In the genomic region with DNA sequence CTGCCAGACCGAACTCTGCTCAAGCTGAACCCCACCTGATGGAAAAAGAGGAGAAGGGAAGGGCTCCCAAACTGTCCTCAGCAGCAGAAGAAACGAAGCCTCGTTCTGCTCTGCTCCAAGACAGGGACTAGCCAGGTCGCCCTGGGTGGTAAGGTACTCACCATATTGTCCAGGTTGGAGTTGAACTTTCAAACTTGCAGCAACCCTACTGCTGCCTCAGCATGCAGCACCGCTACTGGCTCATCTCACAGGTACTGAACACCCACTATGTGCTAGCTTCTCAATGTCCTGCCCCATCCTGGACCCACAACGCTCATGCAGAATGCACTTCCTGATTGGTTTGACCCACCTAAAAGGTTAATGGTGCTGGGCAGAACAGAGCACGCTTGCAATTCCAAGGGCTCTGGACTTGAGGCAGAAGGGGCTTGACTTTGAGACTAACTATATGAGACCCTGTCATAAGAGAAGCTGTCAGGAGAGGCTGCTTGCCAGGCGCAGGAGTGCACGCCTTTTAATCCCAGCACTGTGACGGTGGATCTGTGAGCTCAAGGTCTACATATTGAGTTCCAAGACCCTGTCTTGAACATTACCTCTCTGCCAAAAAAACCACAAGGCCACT, we compare ENCODE assay signal across 20 mouse cellular contexts. TPM values are rescaled to one million over a fixed set of nuclear protein-coding genes. Genes with fewer than 3 reads are reported as not detected.
DNase-seq lines count a peak whose midpoint lies in the region; ATAC-seq and TF ChIP-seq lines count a peak whose summit lies in the region.
"Had no signal": no experiment of that assay in that cellular context is flagged by ENCODE, and none has a peak within 500 bp of the region (broad histone marks: within the 10 kb centered on the region; RNA-seq: fewer than 3 reads in every experiment).

No protein-coding gene starts in this region.

- 92% methylated on average over 10 of the region's 10 CpGs for WGBS in hindbrain, embryonic 13.5 days
- WGBS in hindbrain, embryonic 11.5 days, result 93% methylated on average over 10 of the region's 10 CpGs

- intact Hi-C loops in gastrocnemius, adult 2 months (cut with DNase I), result loop anchor here (10.0 kb wide), 1 partner anchor 251 kb away; a partner anchor contains a TSS

- peak; percentile 19 for DNase-seq in gastrocnemius, adult 2 months
- no peak for DNase-seq in gastrocnemius, adult 18-20 months (ENCODE audit: low spot score)
- DNase-seq in hindbrain, embryonic 11.5 days (ENCODE audit: low spot score), result no peak
- DNase-seq: adrenal gland, adult 2 months; adrenal gland, postnatal 25 days; cerebellum, adult 2 months; embryo, embryonic 11 days; gastrocnemius, postnatal 10 days; heart, postnatal 14 days had no signal

- peaks cover 26% of the 10 kb centered on the region for H3K36me3 ChIP-seq in hindbrain, embryonic 13.5 days
- no peaks in the 10 kb centered on the region; the same call in 1 of the 2 replicates for H3K36me3 ChIP-seq in hindbrain, embryonic 11.5 days (ENCODE audit: control insufficient read depth, insufficient read depth, low read length)
- peaks cover 48% of the 10 kb centered on the region for H3K36me3 ChIP-seq in megakaryocyte, embryonic 14.5 days (replicated peaks; ENCODE audit: low read length)

- no peak overlapping the region for H3K4me2 ChIP-seq in hindbrain, embryonic 13.5 days
- no peak overlapping the region for H3K4me2 ChIP-seq in hindbrain, embryonic 11.5 days (replicated peaks; ENCODE audit: low read depth, low read length)
- H3K4me2 ChIP-seq: embryonic facial prominence, embryonic 15.5 days had no signal

- 0 out of 2 replicates have a peak, but pooled peaks cover 4% of the 10 kb centered on the region for H3K27me3 ChIP-seq in hindbrain, embryonic 13.5 days
- no peaks in the 10 kb centered on the region for H3K27me3 ChIP-seq in hindbrain, embryonic 11.5 days (ENCODE audit: control insufficient read depth, insufficient read depth, low read length)
- no peaks in the 10 kb centered on the region for H3K27me3 ChIP-seq in megakaryocyte, embryonic 14.5 days (replicated peaks)
- H3K27me3 ChIP-seq: embryonic facial prominence, embryonic 15.5 days; heart, embryonic 15.5 days had no signal

- no peak overlapping the region for H3K27ac ChIP-seq in gastrocnemius, adult 2 months
- H3K27ac ChIP-seq in hindbrain, embryonic 13.5 days, result no peak overlapping the region
- H3K27ac ChIP-seq in hindbrain, embryonic 11.5 days (ENCODE audit: low read depth, low read length), result no peak overlapping the region
- H3K27ac ChIP-seq: embryonic facial prominence, embryonic 15.5 days; forebrain, embryonic 10.5 days; heart, embryonic 15.5 days; hindbrain, embryonic 10.5 days had no signal

- ATAC-seq in hindbrain, embryonic 13.5 days (ENCODE audit: low FRiP score), result no peak
- no peak for ATAC-seq in hindbrain, embryonic 11.5 days (ENCODE audit: low FRiP score)
- ATAC-seq in megakaryocyte, adult 5-6 weeks (ENCODE audit: poor library complexity, severe bottlenecking), result no peak
- ATAC-seq: forebrain, embryonic 14.5 days; hindbrain, embryonic 16.5 days; inflammation-experienced regulatory T-cells, adult 6 months; intestine, postnatal 0 days had no signal

- H3K4me1 ChIP-seq in hindbrain, embryonic 13.5 days (replicated peaks), result peaks cover 37% of the 10 kb centered on the region
- peaks cover 12% of the 10 kb centered on the region for H3K4me1 ChIP-seq in hindbrain, embryonic 11.5 days (replicated peaks; ENCODE audit: control insufficient read depth, insufficient read depth, low read length)
- peaks cover 52% of the 10 kb centered on the region for H3K4me1 ChIP-seq in megakaryocyte, embryonic 14.5 days

- H3K9me3 ChIP-seq in hindbrain, embryonic 13.5 days, result no peaks in the 10 kb centered on the region
- no peaks in the 10 kb centered on the region for H3K9me3 ChIP-seq in hindbrain, embryonic 11.5 days (ENCODE audit: control insufficient read depth, low read length)
- peaks cover 5% of the 10 kb centered on the region; the same call in 1 of the 2 replicates for H3K9me3 ChIP-seq in megakaryocyte, embryonic 14.5 days
- H3K9me3 ChIP-seq: embryonic facial prominence, embryonic 15.5 days; hindbrain, embryonic 10.5 days had no signal

- TF ChIP-seq CTCF in gastrocnemius, adult 2 months (IDR thresholded peaks at IDR 0.05), result no peak

- 0 out of 2 replicates have a peak overlapping the region, but pooled peaks have one; percentile 13 for H3K9ac ChIP-seq in hindbrain, embryonic 13.5 days
- no peak overlapping the region for H3K9ac ChIP-seq in hindbrain, embryonic 11.5 days (ENCODE audit: low read depth, low read length)
- H3K9ac ChIP-seq: embryonic facial prominence, embryonic 15.5 days; heart, embryonic 15.5 days had no signal

- H3K4me3 ChIP-seq in gastrocnemius, adult 2 months, result no peak overlapping the region
- no peak overlapping the region for H3K4me3 ChIP-seq in hindbrain, embryonic 13.5 days
- H3K4me3 ChIP-seq in hindbrain, embryonic 11.5 days (ENCODE audit: low read depth, low read length), result no peak overlapping the region
- H3K4me3 ChIP-seq in megakaryocyte, embryonic 14.5 days (replicated peaks), result peak overlapping the region; percentile 42
- H3K4me3 ChIP-seq: forebrain, embryonic 10.5 days; heart, embryonic 15.5 days had no signal

RNA-seq across cellular contexts. Expression of a gene that starts 2.8 kb away (rescaled TPM):
- 10 to 100 TPM; 24.0 to 24.4 TPM for total RNA-seq in gastrocnemius, adult 2 months (2021)
- 10 to 100 TPM; 22.6 to 25.4 TPM for total RNA-seq in gastrocnemius, adult 18-20 months (2021)
- polyA plus RNA-seq in hindbrain, embryonic 13.5 days (2015; fragmentation: Nextera tagmentation; extraction: Ambion mirVana), result 22.4 and 23.8 TPM in 2 replicates
- polyA plus RNA-seq in hindbrain, embryonic 11.5 days (2014; fragmentation: Nextera tagmentation; extraction: Ambion mirVana), result 23.5 and 23.9 TPM in 2 replicates
- polyA plus RNA-seq in megakaryocyte, embryonic 14.5 days (2012; ENCODE audit: insufficient read depth, low replicate concordance), result 30.6 and 33.1 TPM in 2 replicates
- 36.6 and 39.1 TPM in 2 replicates for total RNA-seq in megakaryocyte, adult 5-6 weeks (2015)
- total RNA-seq in megakaryocyte, adult 5-6 weeks (2017), result 36.6 and 37.7 TPM in 2 replicates

RNA-seq across cellular contexts. Expression of a gene that starts 3.8 kb away (rescaled TPM):
- 100 to 1,000 TPM; 170 to 176 TPM for total RNA-seq in gastrocnemius, adult 2 months (2021)
- total RNA-seq in gastrocnemius, adult 18-20 months (2021), result 100 to 1,000 TPM; 142 to 174 TPM
- polyA plus RNA-seq in hindbrain, embryonic 13.5 days (2015; fragmentation: Nextera tagmentation; extraction: Ambion mirVana), result 12.5 and 14.6 TPM in 2 replicates
- polyA plus RNA-seq in hindbrain, embryonic 11.5 days (2014; fragmentation: Nextera tagmentation; extraction: Ambion mirVana), result 21.8 and 21.9 TPM in 2 replicates
- polyA plus RNA-seq in megakaryocyte, embryonic 14.5 days (2012; ENCODE audit: insufficient read depth, low replicate concordance), result 25.4 and 45.7 TPM in 2 replicates
- total RNA-seq in megakaryocyte, adult 5-6 weeks (2015), result 3.6 and 5.4 TPM in 2 replicates
- total RNA-seq in megakaryocyte, adult 5-6 weeks (2017), result 9.0 and 9.4 TPM in 2 replicates

RNA-seq across cellular contexts. Expression of a gene that starts 17.5 kb away (rescaled TPM):
- 10 to 100 TPM; 10.3 to 24.5 TPM for total RNA-seq in gastrocnemius, adult 2 months (2021)
- total RNA-seq in gastrocnemius, adult 18-20 months (2021), result 10 to 100 TPM; 23.2 to 26.2 TPM
- polyA plus RNA-seq in hindbrain, embryonic 13.5 days (2015; fragmentation: Nextera tagmentation; extraction: Ambion mirVana), result 1.3 TPM in 2 replicates
- 0.36 and 0.82 TPM in 2 replicates for polyA plus RNA-seq in hindbrain, embryonic 11.5 days (2014; fragmentation: Nextera tagmentation; extraction: Ambion mirVana)
- 0.52 and 16.6 TPM in 2 replicates for polyA plus RNA-seq in megakaryocyte, embryonic 14.5 days (2012; ENCODE audit: insufficient read depth, low replicate concordance)
- 699 and 776 TPM in 2 replicates for total RNA-seq in megakaryocyte, adult 5-6 weeks (2015)
- 1,145 and 1,156 TPM in 2 replicates for total RNA-seq in megakaryocyte, adult 5-6 weeks (2017)

RNA-seq across cellular contexts. Expression of a gene that starts 33.5 kb away (rescaled TPM):
- total RNA-seq in gastrocnemius, adult 2 months (2021), result under 1 TPM; 0.46 to 0.56 TPM
- under 1 TPM; 0.32 to 0.71 TPM for total RNA-seq in gastrocnemius, adult 18-20 months (2021)
- 1.8 and 2.2 TPM in 2 replicates for polyA plus RNA-seq in hindbrain, embryonic 13.5 days (2015; fragmentation: Nextera tagmentation; extraction: Ambion mirVana)
- polyA plus RNA-seq in hindbrain, embryonic 11.5 days (2014; fragmentation: Nextera tagmentation; extraction: Ambion mirVana), result 2.5 and 2.6 TPM in 2 replicates
- 34.6 and 164 TPM in 2 replicates for polyA plus RNA-seq in megakaryocyte, embryonic 14.5 days (2012; ENCODE audit: insufficient read depth, low replicate concordance)
- 84.7 and 92.2 TPM in 2 replicates for total RNA-seq in megakaryocyte, adult 5-6 weeks (2015)
- 307 and 321 TPM in 2 replicates for total RNA-seq in megakaryocyte, adult 5-6 weeks (2017)

RNA-seq across cellular contexts. Expression of a gene that starts 51.4 kb away (rescaled TPM):
- not detected for total RNA-seq in gastrocnemius, adult 2 months (2021)
- not detected for total RNA-seq in gastrocnemius, adult 18-20 months (2021)
- polyA plus RNA-seq in hindbrain, embryonic 13.5 days (2015; fragmentation: Nextera tagmentation; extraction: Ambion mirVana), result 0.09 and 0.14 TPM in 2 replicates
- 0.09 TPM in 1 of 2 replicates, not detected in the other for polyA plus RNA-seq in hindbrain, embryonic 11.5 days (2014; fragmentation: Nextera tagmentation; extraction: Ambion mirVana)
- 49.5 and 144 TPM in 2 replicates for polyA plus RNA-seq in megakaryocyte, embryonic 14.5 days (2012; ENCODE audit: insufficient read depth, low replicate concordance)
- 5.5 and 6.3 TPM in 2 replicates for total RNA-seq in megakaryocyte, adult 5-6 weeks (2015)
- total RNA-seq in megakaryocyte, adult 5-6 weeks (2017), result 15.6 and 15.7 TPM in 2 replicates
- total RNA-seq: adrenal gland, postnatal 25 days had no signal
- polyA plus RNA-seq: cerebellum, adult 2 months; forebrain, embryonic 14.5 days; heart, embryonic 15.5 days; hindbrain, embryonic 16.5 days had no signal

Comparison
In these comparisons a context has a peak if more than half of its experiments do, and no peak if none do; other contexts are left out.
1. RNA of a gene that starts 3.8 kb away (total RNA-seq): 170 to 176 TPM in gastrocnemius, adult 2 months and 142 to 174 TPM in gastrocnemius, adult 18-20 months; 3.6 to 9.4 TPM in megakaryocyte, adult 5-6 weeks; every median in the first group is over 10 times any median in the second.
2. RNA of a gene that starts 17.5 kb away (total RNA-seq): 699 to 1,156 TPM in megakaryocyte, adult 5-6 weeks; 23.2 to 26.2 TPM in gastrocnemius, adult 18-20 months and 10.3 to 24.5 TPM in gastrocnemius, adult 2 months; every median in the first group is over 10 times any median in the second.